Mouse (Mus musculus) layer of hippocampus, adult 9-10 months (tissue): ENCODE measurements around the gene Ackr3.

Source experiments
- DNase-seq: peaks from one replicate; pipeline ENCODE4 v3.0.0; 2022; ENCODE audit warnings: low spot score

Gene Ackr3

GRCm38 (mm10) chr1:90260704-90261581 is 57.2 kb downstream of the Ackr3 start:
- no peak for DNase-seq

GRCm38 (mm10) chr1:90262380-90262779 is 58.6 kb downstream of the Ackr3 start:
- DNase-seq, result no peak
